Mouse (Mus musculus) common myeloid progenitor, adult 5-6 weeks (primary cell): ENCODE data around the gene Tmem82. TPM values are rescaled to one million over a fixed set of nuclear protein-coding genes. Genes with fewer than 3 reads are reported as not detected.

Source experiments
- ATAC-seq: replicated peaks from 2 replicates; pipeline ENCODE4 v1.8.0; 2016; ENCODE audit warnings: low read depth, mild to moderate bottlenecking, moderate TSS enrichment, inconsistent platforms; ENCODE audit not compliant: poor library complexity, severe bottlenecking
- total RNA-seq: library from RNA; stranded (forward); fragments of 200-1000, 187-1606 nt; gene quantifications from 2 replicates; pipeline ENCODE4 v1.2.3, GENCODE M21; 2017

Gene Tmem82
- total RNA-seq, 1 experiment from 2014 or later = 0.32 TPM

DNA sequence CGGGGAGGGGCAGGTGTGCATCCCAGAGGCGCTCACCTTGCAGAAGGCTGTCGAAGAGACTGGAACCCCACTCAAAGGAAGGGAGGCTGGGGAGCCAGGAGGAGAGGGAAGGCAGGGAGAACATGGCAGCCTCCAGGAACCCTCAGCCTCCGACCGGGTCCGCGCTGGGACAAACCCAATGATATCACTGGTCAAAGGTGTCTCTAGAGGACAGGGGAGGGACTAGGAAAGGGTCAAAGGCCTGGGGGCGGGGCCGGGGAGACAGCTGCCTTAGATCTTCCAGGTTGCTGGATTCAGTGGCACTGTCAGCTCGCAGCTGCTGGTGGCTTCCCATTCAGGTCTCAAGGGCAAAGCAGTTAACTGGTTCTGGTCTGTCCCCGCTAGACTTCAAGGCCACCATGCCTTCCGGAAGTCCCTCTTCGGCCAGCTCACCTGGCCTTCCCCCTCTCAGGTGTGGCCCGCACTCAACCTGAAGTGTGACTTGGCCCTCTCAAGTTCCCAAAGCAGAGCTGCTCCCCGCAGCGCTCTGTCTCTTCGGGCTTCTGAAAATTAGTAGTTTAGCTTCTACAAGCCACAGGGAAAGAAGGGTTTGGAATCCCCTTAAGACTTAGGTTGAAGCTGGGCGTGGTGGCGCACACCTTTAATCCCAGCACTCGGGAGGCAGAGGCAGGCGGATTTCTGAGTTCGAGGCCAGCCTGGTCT, 419 bp downstream of the Tmem82 start:
- ATAC-seq = 0 out of 2 replicates have a peak, but pooled peaks have one; percentile 5

DNA sequence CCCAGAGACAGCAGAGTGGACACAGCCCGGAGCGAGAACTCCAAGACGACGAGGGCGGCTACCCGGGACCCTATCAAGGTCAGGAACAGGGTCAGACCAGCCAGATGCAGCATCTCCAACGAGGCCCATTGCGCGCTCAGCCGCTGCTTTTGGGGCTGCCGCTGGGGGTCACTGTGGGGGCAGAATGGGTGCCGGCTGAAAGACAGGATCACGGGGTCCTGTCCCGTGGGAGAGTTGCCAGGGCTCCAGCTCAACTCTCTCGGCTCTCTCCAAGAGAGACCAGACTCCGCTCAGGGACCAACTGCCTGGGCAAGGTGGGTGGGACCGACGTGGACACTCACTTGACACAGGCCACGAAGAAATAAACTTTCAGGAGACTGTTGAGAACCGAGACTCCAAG, 1.1 kb downstream of the Tmem82 start:
- peak; percentile 77 for ATAC-seq

DNA sequence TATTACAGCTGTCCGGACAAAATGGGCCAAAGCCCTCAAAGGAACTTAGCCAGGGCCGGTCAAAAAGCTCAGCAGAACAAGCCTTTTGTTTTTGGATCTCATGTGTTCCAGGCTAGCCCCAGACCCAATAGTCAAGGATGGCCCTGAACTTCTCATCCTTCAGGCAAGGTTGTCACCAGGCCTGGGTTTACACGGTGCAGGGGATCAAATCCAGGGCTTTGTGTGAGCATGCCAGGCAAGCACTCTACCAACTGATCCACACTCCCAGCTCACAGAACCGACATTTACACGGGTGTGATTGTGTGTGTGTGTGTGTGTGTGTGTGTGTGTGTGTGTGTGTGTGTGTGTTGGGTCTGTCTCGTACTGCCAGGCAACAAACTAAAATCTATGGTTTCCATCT, 1.6 kb downstream of the Tmem82 start:
- no peak for ATAC-seq

DNA sequence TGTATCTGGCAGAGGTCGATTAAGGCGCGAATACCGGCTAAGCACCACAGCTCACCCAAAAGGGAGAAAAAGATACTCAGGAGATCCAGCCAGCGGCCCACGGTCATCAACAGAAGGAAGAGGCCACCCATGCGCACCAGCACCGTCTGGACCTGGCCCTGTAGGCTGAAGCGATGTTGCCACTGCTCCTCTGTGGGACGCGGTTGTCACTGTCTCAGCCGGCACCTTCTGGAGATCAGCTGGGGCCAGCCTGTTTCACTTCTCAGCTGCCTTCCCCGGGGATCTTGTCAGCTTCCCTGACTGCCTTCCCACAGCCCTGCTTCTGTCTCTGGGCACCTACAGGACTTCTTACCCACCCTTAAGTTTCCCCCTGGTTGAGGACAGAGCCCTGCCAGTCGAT, 3.5 kb downstream of the Tmem82 start:
- no peak for ATAC-seq

DNA sequence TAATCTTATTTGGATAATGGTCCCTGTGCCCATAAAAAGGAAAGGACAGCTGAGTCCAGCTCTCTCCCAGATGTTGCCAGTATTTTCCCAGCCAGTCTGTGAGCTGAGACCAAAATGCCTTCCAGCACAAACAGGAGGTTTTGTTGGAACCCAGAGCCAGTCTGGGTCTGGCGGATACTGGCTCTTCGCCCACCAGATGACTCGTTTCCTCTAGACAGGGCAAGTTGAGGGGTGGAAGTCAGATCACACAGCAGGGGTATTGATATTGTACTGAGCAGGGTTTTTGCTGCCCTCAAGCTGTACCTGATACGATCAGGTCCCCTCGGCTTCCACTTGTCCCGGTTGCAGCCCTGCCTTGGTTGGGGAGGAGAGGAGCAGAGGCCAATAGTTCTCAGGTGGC, 8.9 kb downstream of the Tmem82 start:
- no peak for ATAC-seq

DNA sequence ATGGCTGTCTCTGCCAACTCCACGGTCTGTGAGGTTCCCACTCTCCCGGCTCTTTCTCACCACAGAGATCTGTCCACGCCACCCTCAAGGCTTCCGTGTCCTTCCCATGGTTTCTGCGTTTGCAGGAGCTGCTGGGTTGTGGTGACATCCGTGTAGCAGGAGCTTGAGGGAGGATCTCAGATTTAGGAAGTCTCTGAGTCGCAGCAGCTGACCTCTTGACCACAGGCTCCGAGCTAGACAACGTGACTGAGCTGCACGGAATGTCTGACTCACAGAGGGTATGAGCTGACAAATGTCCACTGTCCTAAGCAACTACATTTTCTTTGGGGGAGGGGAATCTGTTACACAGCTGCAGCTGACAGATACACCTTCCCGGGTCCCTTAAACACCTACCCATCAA, 12.6 kb downstream of the Tmem82 start, which contains the start of gene Fblim1:
Gene Fblim1 (minus strand): TSS at position 236 of the 400 bp plus-strand sequence.
- ATAC-seq = no peak

DNA sequence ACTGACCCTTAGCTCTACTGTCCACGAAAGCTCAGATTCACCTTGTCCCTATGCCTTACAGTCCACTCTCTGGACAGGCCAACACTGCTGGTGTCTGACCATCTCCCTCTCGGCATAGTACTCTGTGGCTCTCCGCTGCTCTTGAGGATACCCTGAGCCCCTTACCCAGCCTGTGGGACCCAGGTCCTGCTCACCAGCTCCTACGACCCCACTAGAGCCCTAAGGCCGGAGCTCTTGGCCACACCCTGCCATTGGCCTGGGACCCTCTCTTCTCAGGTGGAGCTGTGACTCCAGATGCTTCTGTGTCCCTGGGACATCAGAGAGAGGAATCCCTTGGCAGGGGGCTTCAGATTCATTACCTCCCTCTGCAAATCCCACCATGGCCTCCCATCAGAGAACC, 13.0 kb downstream of the Tmem82 start:
- ATAC-seq = no peak

DNA sequence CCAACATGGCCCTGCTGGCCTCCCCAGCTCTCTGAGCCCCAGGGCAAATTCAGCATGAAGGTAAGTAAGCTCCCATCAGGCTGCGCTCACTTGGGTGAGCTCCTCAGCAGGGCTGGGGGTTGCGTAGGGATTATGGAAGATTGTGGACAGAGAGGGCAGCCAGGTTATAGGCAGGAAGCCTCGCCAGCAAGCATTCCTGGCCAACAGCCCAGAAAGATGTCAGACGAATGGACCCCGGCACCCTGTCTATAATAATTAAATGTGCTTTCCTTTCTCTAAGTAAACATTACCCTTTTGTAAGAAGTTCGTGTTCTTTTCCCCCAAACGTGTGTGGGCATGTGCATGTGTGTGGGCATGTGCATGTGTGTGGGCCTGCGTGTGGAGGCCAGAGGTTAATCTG, 13.9 kb downstream of the Tmem82 start:
- no peak for ATAC-seq

DNA sequence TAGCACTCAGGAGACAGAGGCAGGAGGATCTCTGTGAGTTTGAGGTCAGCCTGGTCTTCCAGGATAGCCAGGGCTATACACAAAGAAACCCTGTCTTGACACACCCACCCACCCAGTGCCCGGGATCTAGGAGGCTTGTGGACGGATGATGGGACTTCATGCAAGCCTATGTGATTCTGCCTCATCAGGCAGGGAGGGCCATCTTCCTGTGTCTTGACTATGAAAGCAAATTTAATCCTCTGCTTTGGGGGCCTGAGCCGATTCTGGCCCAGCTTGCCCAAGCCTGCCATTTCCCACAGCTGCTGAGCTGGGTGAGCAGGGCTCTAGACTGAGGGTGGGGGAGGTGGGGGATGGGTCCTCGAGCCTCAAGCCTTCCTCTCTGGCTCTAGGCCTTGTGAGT, 14.5 kb downstream of the Tmem82 start:
- no peak for ATAC-seq

DNA sequence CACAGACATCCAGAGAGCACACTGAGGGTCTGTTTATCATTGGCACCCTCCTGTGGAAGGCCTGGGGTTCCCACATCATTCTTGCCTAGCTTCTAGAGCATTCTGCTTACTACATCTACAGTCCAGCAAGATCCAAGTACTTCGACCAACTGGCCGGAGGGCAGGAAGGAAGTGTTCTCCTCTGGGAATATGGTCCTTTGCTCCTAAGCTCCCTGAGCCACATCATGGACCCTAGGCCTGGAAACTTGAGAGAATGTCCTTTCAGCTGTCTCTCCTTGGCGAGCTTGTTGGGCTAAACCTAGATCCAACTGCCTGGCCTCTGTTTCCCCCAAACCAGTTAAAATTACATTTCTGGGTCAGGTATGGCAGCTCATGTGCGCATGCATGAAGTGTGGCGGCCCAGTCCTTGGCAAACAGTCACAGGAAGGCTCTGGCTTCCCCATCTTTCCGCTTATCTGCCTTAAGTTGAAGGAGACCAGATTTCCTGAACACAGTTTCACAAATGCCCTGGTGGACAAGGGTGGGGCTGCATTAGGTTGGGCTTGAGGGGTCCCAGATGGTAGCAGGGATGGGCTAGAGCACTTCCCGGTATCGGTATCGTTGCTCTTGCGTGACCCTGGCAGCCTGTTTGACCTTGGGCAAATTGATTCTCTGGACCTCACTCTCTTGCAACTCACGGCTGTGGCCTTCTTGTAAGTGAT, 15.8 kb downstream of the Tmem82 start:
- 0 out of 2 replicates have a peak, but pooled peaks have one; percentile 33 for ATAC-seq

DNA sequence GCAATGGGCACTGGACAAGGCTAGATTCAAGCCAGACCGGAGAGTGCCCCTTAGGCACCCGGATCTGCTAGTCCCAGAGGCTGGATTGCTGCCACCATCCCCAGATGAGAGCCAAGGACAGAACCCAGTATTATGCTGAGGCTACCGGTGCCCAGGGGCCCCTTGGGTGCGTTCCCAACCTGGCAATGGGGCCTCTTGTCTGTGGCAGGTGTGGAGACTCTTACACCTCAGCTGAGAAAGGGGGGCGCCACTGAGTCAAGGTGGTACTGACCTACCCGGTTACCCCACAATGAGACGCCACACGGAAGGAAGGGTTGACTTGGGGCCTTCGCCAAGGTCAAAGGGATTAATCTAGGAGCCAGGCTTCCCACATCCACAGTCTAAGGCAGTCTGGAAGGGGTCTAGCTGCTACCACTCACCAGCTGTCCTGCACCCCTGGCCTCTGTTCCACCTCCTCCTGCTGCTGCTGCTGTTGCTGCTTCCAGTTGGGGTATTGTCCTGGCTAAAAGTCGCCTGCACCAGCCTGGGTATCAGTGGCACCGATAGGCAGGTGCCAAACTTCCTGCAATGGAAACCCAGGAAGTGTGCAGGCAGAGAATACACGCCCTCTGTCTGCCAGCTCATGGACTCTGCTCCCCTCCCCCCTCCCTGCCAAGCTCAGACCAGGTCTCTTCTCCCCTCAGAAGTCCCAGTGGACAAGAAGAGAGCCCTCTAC, 17.1 kb downstream of the Tmem82 start:
- no peak for ATAC-seq

DNA sequence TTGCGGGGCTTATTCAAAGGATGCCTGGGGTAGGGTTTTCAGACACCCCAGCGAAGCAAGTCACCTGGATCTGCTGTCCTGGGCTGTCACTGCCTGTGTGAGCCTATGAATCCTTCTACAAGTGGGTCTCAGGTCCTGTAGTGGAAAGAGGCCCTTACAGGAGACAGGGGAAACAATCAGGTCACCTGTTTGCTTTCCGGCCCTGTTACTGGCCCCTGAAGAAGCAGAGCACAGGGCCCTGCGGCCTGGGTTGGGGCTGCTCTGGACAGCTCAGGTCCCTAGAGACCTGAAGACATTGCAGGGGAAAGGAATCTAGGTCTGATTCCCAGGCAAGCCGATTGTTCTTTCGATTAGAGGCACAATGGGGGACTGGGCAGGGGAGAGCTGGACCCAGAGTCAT, 18.1 kb downstream of the Tmem82 start:
- ATAC-seq = no peak

DNA sequence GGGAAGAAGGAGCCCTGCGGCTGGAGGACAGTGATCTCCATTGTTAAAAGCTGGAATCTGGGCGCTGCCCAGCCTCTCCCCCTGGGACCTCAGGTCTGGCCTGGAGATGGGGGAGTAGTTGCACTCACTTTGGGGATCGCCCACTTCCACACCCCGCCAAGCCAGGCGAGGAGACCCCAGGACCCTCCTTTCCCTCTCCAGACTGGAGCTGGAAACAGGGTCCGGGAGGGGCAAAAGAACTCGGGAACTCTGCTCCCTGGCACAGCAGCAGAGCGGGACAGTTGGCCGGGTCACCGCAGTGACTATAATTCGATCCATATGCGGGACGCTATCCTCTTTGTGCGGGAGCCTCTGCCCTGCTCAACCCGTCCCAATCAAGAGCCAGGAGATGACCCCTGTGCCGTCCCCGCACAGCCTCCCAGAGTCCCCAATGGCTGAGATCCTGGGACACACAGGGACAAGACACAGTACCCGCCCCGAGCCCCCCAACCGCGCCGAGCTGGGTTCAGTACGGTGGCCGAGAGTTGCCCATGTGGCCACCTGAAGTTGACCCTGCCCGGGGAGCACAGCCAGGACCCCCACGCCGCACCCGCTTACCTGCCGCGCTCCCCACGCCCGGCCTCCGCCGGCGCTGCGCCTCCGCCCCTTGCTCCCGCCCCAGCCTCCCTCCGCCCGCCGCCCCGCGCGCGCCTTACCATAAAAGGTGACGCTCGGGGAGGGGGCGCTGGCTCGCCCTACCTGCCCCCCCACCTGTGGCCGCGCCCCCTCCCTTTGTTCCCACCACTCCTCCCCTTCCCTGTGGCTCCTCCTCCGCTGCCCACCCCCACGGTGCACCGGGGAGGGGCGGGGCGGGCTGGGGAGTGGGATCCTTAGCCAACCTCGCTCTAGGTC, 18.9 kb downstream of the Tmem82 start:
- ATAC-seq = no peak

DNA sequence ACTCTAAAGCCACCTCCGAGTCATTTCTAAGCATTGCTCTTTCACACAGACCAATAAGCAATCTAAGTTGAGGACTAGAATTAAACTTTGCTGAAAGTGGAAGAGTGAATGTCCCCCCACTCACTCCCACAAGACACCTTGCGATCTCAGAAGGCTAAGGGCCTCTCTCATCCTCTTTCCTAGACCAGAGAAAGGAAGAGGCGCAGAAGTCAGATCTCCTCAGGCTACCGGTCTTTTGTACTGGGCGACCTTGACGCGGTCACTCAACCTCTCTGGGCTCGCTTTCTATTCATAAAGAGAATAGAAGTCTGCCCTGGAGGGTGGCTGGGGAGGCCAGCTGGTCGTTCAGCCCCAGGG, 19.6 kb downstream of the Tmem82 start:
- ATAC-seq = no peak

DNA sequence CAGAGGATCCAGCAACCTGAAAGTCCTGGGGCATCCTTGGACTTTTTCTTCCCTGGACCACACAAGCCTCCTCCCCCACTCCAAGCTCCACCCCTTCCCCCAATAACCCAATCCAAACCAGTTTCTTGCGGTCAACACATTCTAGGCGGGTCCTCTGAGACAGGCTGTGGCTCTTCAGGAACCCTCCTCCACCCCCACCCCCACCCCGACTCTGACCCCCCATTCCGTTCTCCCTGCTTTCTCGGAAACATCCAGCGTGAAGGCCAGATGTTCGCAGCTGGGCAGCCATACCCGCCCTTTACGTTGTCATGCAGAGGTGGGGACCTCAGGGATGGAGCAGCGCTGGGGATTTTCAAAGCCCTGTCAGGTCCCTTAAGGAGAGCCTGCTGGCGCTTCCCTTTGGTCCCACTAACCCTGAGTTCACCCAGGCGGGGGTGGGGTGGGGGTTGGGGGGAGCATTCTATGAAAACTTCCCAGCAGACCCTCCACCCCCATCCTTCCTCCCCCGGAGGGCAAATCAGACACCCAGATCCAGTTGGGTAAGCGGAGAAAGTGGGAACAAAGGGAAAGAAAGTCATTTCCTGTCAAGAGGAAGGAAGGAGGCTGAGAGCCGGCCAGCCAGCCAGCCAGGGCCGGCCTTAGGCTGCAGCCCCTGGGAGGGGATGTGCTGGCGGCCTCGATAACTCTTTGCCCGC, 20.1 kb downstream of the Tmem82 start:
- ATAC-seq = no peak

DNA sequence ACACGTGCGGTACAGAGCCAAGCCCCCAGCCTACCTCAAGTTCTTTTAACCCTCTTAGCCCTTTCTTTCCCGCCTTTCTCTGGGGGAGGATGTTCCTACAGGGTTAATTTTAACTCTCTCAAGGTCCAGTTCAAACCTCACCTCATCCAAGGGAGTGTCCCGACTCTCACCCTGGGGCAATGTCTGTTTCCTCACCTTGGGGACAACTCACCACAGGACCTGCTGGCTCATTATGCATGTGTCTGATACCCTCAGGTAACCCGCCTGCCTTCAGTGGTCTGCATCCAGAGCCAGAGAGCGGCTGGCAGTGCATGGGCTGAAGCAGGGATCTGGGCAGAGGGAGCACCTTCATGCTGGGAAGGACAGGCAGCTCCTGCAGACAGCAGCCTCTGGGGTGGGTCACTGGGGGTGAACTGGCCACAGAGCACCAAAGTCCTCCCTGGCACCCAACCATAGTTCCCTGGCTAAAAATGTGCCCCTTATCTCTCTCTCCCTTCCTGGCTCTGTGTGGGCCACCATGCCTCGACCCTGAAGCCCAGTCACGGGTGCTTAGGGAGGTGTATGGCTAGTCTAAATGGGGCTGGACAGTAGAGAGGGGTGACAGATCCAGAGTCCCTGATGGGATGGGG, 21.6 kb downstream of the Tmem82 start:
- ATAC-seq = no peak

DNA sequence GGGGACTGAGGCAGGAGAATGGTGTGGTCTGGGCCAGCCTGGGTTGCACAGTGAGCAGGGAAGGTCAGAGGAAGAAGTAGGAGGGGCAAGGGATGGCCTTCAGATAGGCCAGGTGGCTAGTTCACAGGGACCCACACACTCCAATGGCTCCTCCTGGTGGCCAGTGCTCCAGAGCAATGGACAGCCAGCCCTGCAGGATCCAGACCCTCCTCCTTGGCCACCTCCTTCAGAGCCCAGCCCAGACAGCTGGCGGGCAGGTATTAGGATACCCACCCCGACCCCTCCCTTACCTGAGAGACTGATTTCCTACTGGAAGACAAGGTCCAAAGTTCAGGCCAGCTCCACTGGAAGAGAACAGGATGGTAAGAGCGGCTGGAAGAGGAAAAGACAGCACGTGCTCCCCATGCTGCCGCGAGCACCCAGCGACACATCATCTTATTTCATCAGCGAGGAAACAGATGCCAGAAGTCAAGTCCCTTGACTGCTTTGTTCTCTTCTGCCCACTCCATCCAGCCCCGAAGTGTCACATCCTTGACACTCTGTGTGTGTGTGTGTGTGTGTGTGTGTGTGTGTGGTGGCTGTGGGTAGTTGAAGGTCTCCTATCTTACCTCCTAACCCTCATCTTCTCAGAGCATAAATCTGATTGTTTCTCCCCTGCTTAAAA, 22.7 kb downstream of the Tmem82 start:
- peak; percentile 42; the same call in 1 of the 2 replicates for ATAC-seq

DNA sequence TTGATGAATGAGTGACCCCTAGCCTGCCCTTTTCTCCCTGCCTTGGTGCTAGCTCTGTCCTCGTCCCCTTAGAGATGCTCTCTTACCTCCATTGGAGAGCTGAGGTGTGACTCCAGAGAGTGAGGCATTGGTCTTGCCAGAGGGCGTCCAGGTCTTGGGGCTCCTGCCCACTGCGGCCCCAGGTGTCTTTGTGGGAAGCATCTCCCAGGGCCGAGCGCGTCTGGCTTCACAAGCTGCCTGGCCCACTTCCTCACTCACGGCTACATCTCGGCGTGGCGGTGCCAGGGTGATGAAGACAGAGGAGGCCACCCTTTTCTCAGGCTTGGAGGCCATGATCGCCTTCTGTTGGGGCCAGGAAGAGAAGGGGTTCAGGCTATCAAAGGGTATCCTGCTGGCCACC, 23.3 kb downstream of the Tmem82 start:
- no peak for ATAC-seq

DNA sequence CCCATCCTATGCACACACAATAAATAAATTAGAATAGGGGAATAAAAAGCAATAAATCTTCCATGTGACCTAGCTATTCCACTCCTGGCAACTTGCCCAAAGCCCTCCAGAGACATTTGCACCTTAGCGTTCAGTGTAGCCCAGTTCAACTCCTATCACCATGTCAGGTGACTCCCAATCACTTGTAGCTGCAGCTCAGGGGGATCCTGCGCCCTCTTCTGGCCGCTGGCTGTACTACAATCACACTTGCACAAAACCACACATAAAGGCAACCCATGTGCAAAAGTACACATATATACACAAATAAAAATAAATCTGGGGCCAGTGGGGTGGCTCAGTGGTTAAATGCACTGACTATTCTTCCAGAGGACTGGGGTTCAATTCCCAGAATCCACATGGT, 26.9 kb downstream of the Tmem82 start:
- peak; percentile 62; the same call in 1 of the 2 replicates for ATAC-seq
